Mouse (Mus musculus) mouse trophoblast stem cell (cell line): ENCODE data around the gene Gm45337.
"Not testable (repeated sequence)": the region's sequence is repeated elsewhere in the genome, so short reads cannot be mapped to it uniquely, and the experiment has no call there.

ENCODE experiments used
- in situ Hi-C, 2 experiments: fragments of 300-500 bp; cut with MseI, MboI; formaldehyde crosslinking; loops; 2 replicates in 1 of 2; 3 replicates in 1 of 2; pipeline ENCODE4 v1.15.1; 2025

Gm45337 gene

GRCm38 (mm10) chr7:142144507-142144906, at the start of gene Gm45337:
Gene Gm45337, minus strand, starts transcription at chr7:142144607.
- in situ Hi-C loops: loop anchor here in 1 of 2 experiments (10.0 kb wide), 1 partner anchor 100 kb away; the partner anchor contains the start of gene Gm40460

- in situ Hi-C loops: no loop called here
Measured at GRCm38 (mm10) chr7:142190289-142190688, 45.9 kb upstream of the Gm45337 start, which contains the start of gene Gm10153. Gene Gm10153, minus strand, starts transcription at chr7:142190389.

DNA sequence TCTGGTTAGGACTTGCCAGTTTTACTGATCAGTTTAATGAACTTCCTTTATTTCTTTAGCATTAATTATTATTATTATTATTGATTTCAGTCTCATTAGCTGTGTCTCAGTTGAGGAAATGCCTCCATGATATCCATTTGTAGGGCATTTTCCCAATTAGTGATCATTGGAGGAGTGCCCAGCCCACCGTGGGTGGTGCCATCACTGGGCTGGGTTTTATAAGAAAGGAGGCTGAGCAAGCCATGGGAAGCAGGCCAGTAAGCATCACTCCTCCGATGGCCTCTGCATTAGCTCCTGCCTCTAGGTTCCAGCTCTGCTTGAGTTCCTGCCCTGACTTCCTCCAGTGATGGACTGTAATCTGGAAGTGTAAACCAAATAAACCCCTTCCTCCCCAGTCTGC, 43.7 kb upstream of the Gm45337 start:
- in situ Hi-C loops: no loop called here

- in situ Hi-C loops: no loop called here
Measured at GRCm38 (mm10) chr7:142181021-142181420, 36.6 kb upstream of the Gm45337 start.

- in situ Hi-C loops: no loop called here
Measured at GRCm38 (mm10) chr7:142178685-142179084, 34.3 kb upstream of the Gm45337 start.

DNA sequence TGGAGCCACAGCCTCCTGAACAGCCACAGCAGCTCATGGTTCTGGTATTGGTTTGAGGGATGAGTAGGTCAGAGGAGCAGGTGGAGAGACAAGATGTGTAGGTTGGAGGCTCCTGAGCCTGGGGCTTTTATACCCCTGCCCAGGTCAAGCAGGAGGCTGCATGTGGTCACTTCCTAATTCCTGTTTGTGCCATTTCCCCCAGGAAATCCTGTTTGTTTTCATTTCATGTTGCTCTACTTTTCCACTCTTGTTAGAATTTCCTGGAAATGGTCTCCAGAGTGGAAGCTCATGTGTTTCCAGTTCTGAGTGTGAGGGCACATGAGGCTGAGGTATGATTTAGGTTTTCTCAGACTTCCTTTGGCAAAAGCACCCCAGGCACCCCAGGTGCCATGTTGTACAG, 31.5 kb upstream of the Gm45337 start, which contains the start of gene Krtap5-2:
Gene Krtap5-2, minus strand, starts transcription at position 101 of the 400 bp plus-strand sequence.
- in situ Hi-C loops: not testable (repeated sequence)

DNA sequence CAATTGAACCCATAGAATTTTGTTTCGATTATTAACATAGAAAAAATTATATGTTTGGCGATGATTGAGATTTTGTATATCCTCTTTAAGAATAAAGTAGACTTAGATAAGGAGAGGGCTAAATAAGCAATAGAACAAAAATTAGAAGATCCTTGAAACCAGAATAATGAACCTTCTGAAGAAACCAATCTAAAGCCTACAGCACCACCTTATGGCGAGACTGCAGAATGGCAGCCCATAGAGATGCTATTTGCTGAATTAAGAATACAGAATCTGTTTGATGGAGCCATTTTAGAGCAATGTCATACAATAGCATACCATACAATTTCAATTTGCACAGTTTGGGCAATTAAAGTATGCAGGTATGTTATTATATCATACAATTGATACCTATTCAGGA, 25.4 kb upstream of the Gm45337 start:
- in situ Hi-C loops: no loop called here

- in situ Hi-C loops: not testable (repeated sequence)
Measured at GRCm38 (mm10) chr7:142165639-142166038, 21.2 kb upstream of the Gm45337 start, which contains the start of gene Gm4553. Gene Gm4553, minus strand, starts transcription at chr7:142165739.

DNA sequence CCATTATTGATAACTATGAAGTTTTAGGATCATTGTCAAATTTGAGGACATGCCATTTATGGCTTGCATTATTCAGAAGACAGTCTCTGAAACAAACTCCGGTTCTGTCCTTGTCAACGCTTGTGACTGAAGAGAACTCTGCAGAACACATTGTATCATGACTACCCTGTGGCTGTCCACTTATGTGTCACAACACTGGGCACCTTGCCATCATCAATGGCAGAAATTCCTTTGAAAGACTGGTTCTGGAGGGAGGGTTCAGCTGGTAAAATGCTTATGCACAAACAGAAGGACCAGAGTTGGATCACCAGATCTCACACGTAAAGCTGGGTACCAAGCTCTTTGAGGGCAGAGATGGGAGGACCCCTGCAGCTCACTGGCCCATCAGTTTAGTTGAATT, 15.0 kb upstream of the Gm45337 start:
- in situ Hi-C loops: no loop called here

DNA sequence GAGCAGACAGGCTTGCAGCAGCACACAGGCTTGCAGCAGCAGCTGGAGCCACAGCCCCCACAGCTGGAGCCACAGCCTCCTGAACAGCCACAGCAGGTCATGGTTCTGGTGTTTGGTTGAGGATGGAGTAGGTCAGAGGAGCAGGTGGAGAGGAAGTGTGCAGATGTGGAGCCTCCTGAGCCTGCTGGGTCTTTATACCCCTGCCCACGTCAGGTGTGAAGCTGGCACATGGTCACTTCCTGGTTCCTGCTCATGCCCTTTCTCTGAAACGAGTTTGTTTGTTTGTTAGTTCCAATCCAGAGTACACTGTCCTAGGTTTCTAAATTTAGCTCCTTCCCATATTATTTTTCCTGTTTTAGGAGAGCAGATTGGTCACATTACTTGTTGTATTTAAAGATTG, 12.6 kb upstream of the Gm45337 start, which contains the start of gene Gm29735:
Gene Gm29735, minus strand, starts transcription at position 101 of the 400 bp plus-strand sequence.
- in situ Hi-C loops: not testable (repeated sequence)

- in situ Hi-C loops: no loop called here
Measured at GRCm38 (mm10) chr7:142155308-142155707, 10.9 kb upstream of the Gm45337 start.

- in situ Hi-C loops: no loop called here
Measured at GRCm38 (mm10) chr7:142152191-142152590, 7.8 kb upstream of the Gm45337 start.

- in situ Hi-C loops: loop anchor here in 1 of 2 experiments (10.0 kb wide), 1 partner anchor 96 kb away; the partner anchor contains the start of gene Gm40460
Measured at GRCm38 (mm10) chr7:142148633-142149032, 4.2 kb upstream of the Gm45337 start.

DNA sequence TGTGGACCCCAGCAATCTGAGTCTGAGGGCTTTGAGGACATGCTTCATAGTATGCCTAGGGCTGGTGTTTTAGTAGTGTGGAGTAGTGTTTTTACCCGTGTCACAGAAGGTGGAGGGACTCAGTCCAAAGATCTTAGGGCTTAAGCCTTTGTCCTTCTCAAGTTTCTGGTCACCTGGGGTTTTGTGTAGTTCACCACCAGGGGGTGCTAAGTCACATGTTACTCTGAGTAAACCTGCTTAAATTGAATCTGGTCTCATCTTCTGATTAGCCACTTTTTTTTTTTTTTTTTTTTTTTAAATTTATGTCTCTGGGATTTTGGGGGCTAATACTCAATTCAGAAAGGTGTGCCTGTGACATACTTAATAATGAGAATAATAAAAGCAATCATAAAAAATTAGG, 1.6 kb upstream of the Gm45337 start:
- in situ Hi-C loops: loop anchor here in 1 of 2 experiments (10.0 kb wide), 1 partner anchor 99 kb away; the partner anchor contains the start of gene Gm40460

- in situ Hi-C loops: loop anchor here in 1 of 2 experiments (10.0 kb wide), 1 partner anchor 99 kb away; the partner anchor contains the start of gene Gm40460
Measured at GRCm38 (mm10) chr7:142145413-142145940, 1.1 kb upstream of the Gm45337 start.

GRCm38 (mm10) chr7:142143506-142144010, 849 bp downstream of the Gm45337 start:
- in situ Hi-C loops: loop anchor here in 1 of 2 experiments (10.0 kb wide), 1 partner anchor 101 kb away; the partner anchor contains the start of gene Gm40460

GRCm38 (mm10) chr7:142140696-142141095, 3.7 kb downstream of the Gm45337 start:
- in situ Hi-C loops: loop anchor here in 1 of 2 experiments (10.0 kb wide), 1 partner anchor 104 kb away; the partner anchor contains the start of gene Gm40460

GRCm38 (mm10) chr7:142135934-142136333, 8.5 kb downstream of the Gm45337 start, which contains the start of gene Gm39115:
Gene Gm39115, minus strand, starts transcription at chr7:142136034.
- in situ Hi-C loops: not testable (repeated sequence)

GRCm38 (mm10) chr7:142134206-142134995, 10.0 kb downstream of the Gm45337 start:
- in situ Hi-C loops: no loop called here

- in situ Hi-C loops: no loop called here
Measured at GRCm38 (mm10) chr7:142128843-142129242, 15.6 kb downstream of the Gm45337 start.

- in situ Hi-C loops: not testable (repeated sequence)
Measured at GRCm38 (mm10) chr7:142120629-142121028, 23.8 kb downstream of the Gm45337 start, which contains the start of gene Gm45618. Gene Gm45618, minus strand, starts transcription at chr7:142120729.

DNA sequence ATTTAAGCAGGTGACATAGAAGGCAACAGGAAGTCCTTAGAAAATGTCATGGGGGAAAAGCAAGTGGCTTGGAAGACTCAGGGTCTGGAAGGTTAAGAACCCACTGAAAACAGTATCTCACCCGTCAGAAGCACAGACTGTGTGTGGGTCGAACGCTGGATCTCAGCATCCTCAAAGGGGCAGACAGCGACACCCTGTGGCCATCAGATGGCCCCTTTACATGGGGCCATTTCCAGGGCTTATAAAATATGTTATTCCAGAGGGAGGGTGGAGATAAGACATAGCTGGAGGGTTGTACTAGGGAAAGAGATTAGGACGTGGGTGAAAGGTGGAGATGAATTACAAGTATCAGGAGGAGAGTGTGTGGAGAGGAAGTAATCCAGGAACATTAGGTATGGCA, 24.8 kb downstream of the Gm45337 start:
- in situ Hi-C loops: no loop called here
